Mouse (Mus musculus) lung, embryonic 16.5 days (tissue): ENCODE data around the gene Capn13. TPM values are rescaled to one million over a fixed set of nuclear protein-coding genes. Genes with fewer than 3 reads are reported as not detected.

Source experiments
- ATAC-seq: fragments of 200-750 bp; cut with Nextera tagmentation; 2 replicates; pipeline ENCODE4 v1.8.0; 2017; ENCODE audit warnings: low read depth, mild to moderate bottlenecking, moderate library complexity
- H3K27ac ChIP-seq: fragments of 300-500 bp; sonication (generic); 2 replicates; pipeline ENCODE4 v1.5.1; 2014; ENCODE audit warnings: mild to moderate bottlenecking, control low read depth, low read length
- H3K27me3 ChIP-seq: fragments of 300-500 bp; sonication (generic); 2 replicates; pipeline ENCODE4 v1.6.1; 2014; ENCODE audit warnings: low read depth, low read length, mixed read lengths; ENCODE audit not compliant: control insufficient read depth, insufficient read depth
- H3K36me3 ChIP-seq: fragments of 300-500 bp; sonication (generic); 2 replicates; pipeline ENCODE4 v1.6.1; 2014; ENCODE audit warnings: low read length; ENCODE audit not compliant: control insufficient read depth, insufficient read depth
- H3K4me1 ChIP-seq: fragments of 300-500 bp; sonication (generic); replicated peaks from 2 replicates; pipeline ENCODE4 v1.6.1; 2014; ENCODE audit warnings: low read length, mixed read lengths; ENCODE audit not compliant: control insufficient read depth, insufficient read depth
- H3K4me2 ChIP-seq: fragments of 300-500 bp; sonication (generic); 2 replicates; pipeline ENCODE4 v1.6.1; 2014; ENCODE audit warnings: low read depth, low read length, control low read depth
- H3K4me3 ChIP-seq: fragments of 300-500 bp; sonication (generic); 2 replicates; pipeline ENCODE4 v1.5.1; 2014; ENCODE audit warnings: mild to moderate bottlenecking, low read length, control low read depth
- H3K9ac ChIP-seq: fragments of 300-500 bp; sonication (generic); 2 replicates; pipeline ENCODE4 v1.6.1; 2014; ENCODE audit warnings: low read length, control low read depth
- H3K9me3 ChIP-seq: fragments of 300-500 bp; sonication (generic); 2 replicates; pipeline ENCODE4 v1.6.1; 2016; ENCODE audit warnings: low read length; ENCODE audit not compliant: control insufficient read depth
- WGBS: fragments of 180-500 bp; shearing (Covaris S2); extraction: QIAGEN DNeasy Blood & Tissue Kit; methylation state at CpG from one replicate; pipeline ENCODE4 v1.1.7; 2014; 5-methylcytosine and 5-hydroxymethylcytosine counted together
- polyA plus RNA-seq: library from polyadenylated mRNA; unstranded; fragments of >200 nt; fragmentation: Nextera tagmentation; extraction: Ambion mirVana; gene quantifications from 2 replicates; pipeline ENCODE4 v1.2.1, GENCODE M21; 2015

Gene Capn13
- polyA plus RNA-seq, 1 experiment from 2014 or later = not detected

- 89% methylated on average over 1 of the region's 1 CpGs for WGBS
- Histone ChIP-seq H3K27me3 (no peaks in the 10 kb centered on the region), H3K4me2 (no peak overlapping the region), H3K36me3 (no peaks in the 10 kb centered on the region), H3K9me3 (no peaks in the 10 kb centered on the region), H3K9ac (no peak overlapping the region), H3K4me1 (no peaks in the 10 kb centered on the region), H3K27ac (no peak overlapping the region), H3K4me3 (no peak overlapping the region)
- ATAC-seq = no peak
These were observed 7.3 kb downstream of the Capn13 start for GRCm38 (mm10) chr17:73393361-73393760.

- no peaks in the 10 kb centered on the region for H3K4me1 ChIP-seq
- no peak overlapping the region for H3K9ac ChIP-seq
- H3K36me3 ChIP-seq = no peaks in the 10 kb centered on the region
- H3K27me3 ChIP-seq = no peaks in the 10 kb centered on the region
- H3K4me3 ChIP-seq = no peak overlapping the region
- no peak overlapping the region for H3K27ac ChIP-seq
- H3K9me3 ChIP-seq = no peaks in the 10 kb centered on the region
- ATAC-seq = no peak
- 75% methylated on average over 4 of the region's 4 CpGs for WGBS
- H3K4me2 ChIP-seq = no peak overlapping the region
These were observed 8.9 kb downstream of the Capn13 start for GRCm38 (mm10) chr17:73391771-73392170.

- Histone ChIP-seq H3K4me2 (no peak overlapping the region), H3K27me3 (no peaks in the 10 kb centered on the region), H3K9me3 (no peaks in the 10 kb centered on the region), H3K27ac (no peak overlapping the region), H3K4me3 (no peak overlapping the region), H3K4me1 (no peaks in the 10 kb centered on the region), H3K9ac (no peak overlapping the region), H3K36me3 (no peaks in the 10 kb centered on the region)
- ATAC-seq = no peak
- 64% methylated on average over 7 of the region's 7 CpGs for WGBS
These were observed 10.2 kb downstream of the Capn13 start for GRCm38 (mm10) chr17:73390191-73391089.

GRCm38 (mm10) chr17:73389336-73389735 lies 11.3 kb downstream of the Capn13 start:
- Histone ChIP-seq H3K9me3 (no peaks in the 10 kb centered on the region), H3K27me3 (no peaks in the 10 kb centered on the region), H3K36me3 (no peaks in the 10 kb centered on the region), H3K4me1 (no peaks in the 10 kb centered on the region), H3K9ac (no peak overlapping the region), H3K4me3 (no peak overlapping the region), H3K27ac (no peak overlapping the region), H3K4me2 (no peak overlapping the region)
- ATAC-seq = no peak
- 69% methylated on average over 3 of the region's 3 CpGs for WGBS

- Histone ChIP-seq H3K4me1 (no peaks in the 10 kb centered on the region), H3K27me3 (no peaks in the 10 kb centered on the region), H3K4me3 (no peak overlapping the region), H3K36me3 (no peaks in the 10 kb centered on the region), H3K27ac (no peak overlapping the region), H3K9ac (no peak overlapping the region), H3K4me2 (no peak overlapping the region), H3K9me3 (no peaks in the 10 kb centered on the region)
- 64% methylated on average over 2 of the region's 2 CpGs for WGBS
- no peak for ATAC-seq
These were observed 14.1 kb downstream of the Capn13 start for GRCm38 (mm10) chr17:73386581-73386980.

- Histone ChIP-seq H3K4me3 (no peak overlapping the region), H3K27me3 (no peaks in the 10 kb centered on the region), H3K36me3 (no peaks in the 10 kb centered on the region), H3K27ac (no peak overlapping the region), H3K9me3 (no peaks in the 10 kb centered on the region), H3K4me1 (no peaks in the 10 kb centered on the region), H3K9ac (no peak overlapping the region), H3K4me2 (no peak overlapping the region)
- WGBS = 70% methylated on average over 3 of the region's 3 CpGs
- ATAC-seq = no peak
These were observed 14.7 kb downstream of the Capn13 start for GRCm38 (mm10) chr17:73385940-73386339.

GRCm38 (mm10) chr17:73382327-73383014 lies 18.2 kb downstream of the Capn13 start:
- no peak for ATAC-seq
- Histone ChIP-seq H3K4me3 (no peak overlapping the region), H3K9me3 (no peaks in the 10 kb centered on the region), H3K36me3 (no peaks in the 10 kb centered on the region), H3K4me2 (no peak overlapping the region), H3K27ac (no peak overlapping the region), H3K4me1 (no peaks in the 10 kb centered on the region), H3K9ac (no peak overlapping the region), H3K27me3 (no peaks in the 10 kb centered on the region)
- 65% methylated on average over 9 of the region's 9 CpGs for WGBS

GRCm38 (mm10) chr17:73381681-73382080 lies 19.0 kb downstream of the Capn13 start:
- no peaks in the 10 kb centered on the region for H3K4me1 ChIP-seq
- no peak overlapping the region for H3K4me2 ChIP-seq
- no peak overlapping the region for H3K27ac ChIP-seq
- no peak for ATAC-seq
- H3K4me3 ChIP-seq = no peak overlapping the region
- no peaks in the 10 kb centered on the region for H3K36me3 ChIP-seq
- H3K9me3 ChIP-seq = no peaks in the 10 kb centered on the region
- H3K27me3 ChIP-seq = no peaks in the 10 kb centered on the region
- no peak overlapping the region for H3K9ac ChIP-seq
- 85% methylated on average over 3 of the region's 3 CpGs for WGBS

GRCm38 (mm10) chr17:73377778-73378484 lies 22.7 kb downstream of the Capn13 start:
- Histone ChIP-seq H3K4me2 (no peak overlapping the region), H3K4me3 (no peak overlapping the region), H3K36me3 (no peaks in the 10 kb centered on the region), H3K27me3 (no peaks in the 10 kb centered on the region), H3K9me3 (no peaks in the 10 kb centered on the region), H3K4me1 (no peaks in the 10 kb centered on the region), H3K9ac (no peak overlapping the region), H3K27ac (no peak overlapping the region)
- WGBS = 66% methylated on average over 7 of the region's 7 CpGs
- ATAC-seq = no peak
